ENCODE assay signal across 7 mouse cellular contexts in the genomic region with DNA sequence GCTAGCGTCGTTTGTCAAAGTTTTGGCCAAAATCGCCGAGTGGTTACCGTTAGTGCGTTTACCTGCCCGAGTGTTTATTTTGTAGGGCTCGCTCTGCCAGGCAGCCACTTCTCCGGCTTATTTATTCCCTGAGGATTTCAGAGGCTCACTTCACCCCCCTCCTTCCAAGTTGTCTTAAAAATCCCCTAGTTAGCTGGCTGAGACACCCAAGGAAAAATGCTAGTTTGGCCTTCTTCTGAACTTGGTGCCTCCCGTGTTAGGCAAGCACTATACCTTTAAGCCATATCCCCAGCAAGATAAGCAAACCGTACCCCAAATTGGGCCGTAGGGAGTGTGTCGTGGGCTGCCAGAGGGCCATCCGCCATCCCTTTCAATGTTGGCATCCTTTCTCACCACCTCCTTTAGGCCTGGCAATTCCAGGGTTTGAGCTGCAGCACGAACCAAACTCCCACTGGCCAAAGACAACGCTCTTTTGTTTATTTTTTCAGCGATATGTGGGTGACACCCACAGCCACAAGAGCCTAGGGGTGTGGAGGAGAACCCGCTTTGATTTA. TPM values are rescaled to one million over a fixed set of nuclear protein-coding genes. Genes with fewer than 3 reads are reported as not detected.
DNase-seq lines count a peak whose midpoint lies in the region; ATAC-seq and TF ChIP-seq lines count a peak whose summit lies in the region.

No protein-coding gene starts in this region.

- peak overlapping the region; percentile 99 for H3K9ac ChIP-seq in heart, embryonic 12.5 days

- H3K79me2 ChIP-seq in C2C12 (ENCODE audit: control insufficient read depth, insufficient read depth): peaks cover 31% of the 10 kb centered on the region

- no peak overlapping the region for H3K27ac ChIP-seq in heart, embryonic 12.5 days (ENCODE audit: poor library complexity, severe bottlenecking)

- H3K79me3 ChIP-seq in C2C12 (ENCODE audit: low read depth): peaks cover 14% of the 10 kb centered on the region

- H3K4me1 ChIP-seq in heart, embryonic 12.5 days (replicated peaks): peaks cover 18% of the 10 kb centered on the region
- H3K4me1 ChIP-seq in megakaryocyte, embryonic 14.5 days: peaks cover 47% of the 10 kb centered on the region

- peak; percentile 49 for ATAC-seq in heart, embryonic 12.5 days (ENCODE audit: insufficient number of reproducible peaks, low FRiP score)

- 4% methylated on average over 18 of the region's 18 CpGs for WGBS in heart, embryonic 12.5 days

- no peaks in the 10 kb centered on the region for H3K9me3 ChIP-seq in heart, embryonic 12.5 days (replicated peaks)
- no peaks in the 10 kb centered on the region for H3K9me3 ChIP-seq in megakaryocyte, embryonic 14.5 days

- peak overlapping the region; percentile 58 for H3ac ChIP-seq in C2C12 (ENCODE audit: control insufficient read depth, insufficient read length, low read depth)

- peak; percentile 18 for DNase-seq in 3134 (ENCODE audit: extremely low read depth, insufficient read length, low spot score)
- peak; percentile 29 to 50 for DNase-seq in cerebellum, postnatal 36 days
- DNase-seq in layer of hippocampus, postnatal 36 days: peak; percentile 11 to 22
- no peak for DNase-seq in B cell, adult 2 months

- TF ChIP-seq CTCF in C2C12 (IDR thresholded peaks at IDR 0.05; ENCODE audit: control insufficient read depth, insufficient read depth, insufficient read length): no peak

- no peaks in the 10 kb centered on the region for H3K27me3 ChIP-seq in C2C12 (ENCODE audit: control insufficient read depth, insufficient read depth, insufficient read length)
- H3K27me3 ChIP-seq in heart, embryonic 12.5 days (replicated peaks): peaks cover 9% of the 10 kb centered on the region
- peaks cover 7% of the 10 kb centered on the region for H3K27me3 ChIP-seq in megakaryocyte, embryonic 14.5 days (replicated peaks)

- no peaks in the 10 kb centered on the region for H3K36me3 ChIP-seq in C2C12 (ENCODE audit: control insufficient read depth, insufficient read depth)
- H3K36me3 ChIP-seq in heart, embryonic 12.5 days: peaks cover 8% of the 10 kb centered on the region; the same call in 1 of the 2 replicates
- peaks cover 10% of the 10 kb centered on the region for H3K36me3 ChIP-seq in megakaryocyte, embryonic 14.5 days (replicated peaks; ENCODE audit: low read length)

- H3K4me3 ChIP-seq in C2C12 (ENCODE audit: insufficient read depth, poor library complexity, severe bottlenecking): peak overlapping the region; percentile 93
- peak overlapping the region; percentile 86 for H3K4me3 ChIP-seq in heart, embryonic 12.5 days
- peak overlapping the region; percentile 99 for H3K4me3 ChIP-seq in megakaryocyte, embryonic 14.5 days (replicated peaks)

- peak overlapping the region; percentile 82 for H3K4me2 ChIP-seq in heart, embryonic 12.5 days

TF ChIP-seq in C2C12, 6 proteins besides CTCF, POLR2A, EP300 and RAD21:
- TF ChIP-seq MYOG (IDR thresholded peaks at IDR 0.05; ENCODE audit: control insufficient read depth, extremely low read depth, insufficient read length) (no peak), MAX (IDR thresholded peaks at IDR 0.05) (no peak), FOSL1 (IDR thresholded peaks at IDR 0.05; ENCODE audit: insufficient read depth, low read length, poor library complexity, severe bottlenecking) (no peak), USF1 (IDR thresholded peaks at IDR 0.05; ENCODE audit: low read depth) (no peak), MYOD1 (IDR thresholded peaks at IDR 0.05; ENCODE audit: control insufficient read depth, insufficient read length, low read depth) (no peak), CEBPB (IDR thresholded peaks at IDR 0.05; ENCODE audit: low read depth) (no peak)

RNA-seq across cellular contexts. Expression of a gene that starts 0.4 kb away (rescaled TPM):
- 0.11 TPM for polyA plus RNA-seq in C2C12 (2012; fragmentation: generic; extraction: Trizol)
- polyA plus RNA-seq in heart, embryonic 12.5 days (2016; fragmentation: Nextera tagmentation; extraction: Ambion mirVana): 0.11 and 0.15 TPM in 2 replicates
- total RNA-seq in layer of hippocampus, postnatal 36 days (2021): not detected
- polyA plus RNA-seq in megakaryocyte, embryonic 14.5 days (2012; ENCODE audit: insufficient read depth, low replicate concordance): 3.7 TPM in 1 of 2 replicates, not detected in the other

RNA-seq across cellular contexts. Expression of a gene that starts 0.5 kb away (rescaled TPM):
- polyA plus RNA-seq in C2C12 (2012; fragmentation: generic; extraction: Trizol): 147 TPM
- 420 and 425 TPM in 2 replicates for polyA plus RNA-seq in heart, embryonic 12.5 days (2016; fragmentation: Nextera tagmentation; extraction: Ambion mirVana)
- 100 to 1,000 TPM; 191 to 202 TPM for total RNA-seq in layer of hippocampus, postnatal 36 days (2021)
- polyA plus RNA-seq in megakaryocyte, embryonic 14.5 days (2012; ENCODE audit: insufficient read depth, low replicate concordance): 22.4 and 93.6 TPM in 2 replicates

RNA-seq across cellular contexts. Expression of a gene that starts 37.2 kb away (rescaled TPM):
- polyA plus RNA-seq in C2C12 (2012; fragmentation: generic; extraction: Trizol): 0.39 TPM
- polyA plus RNA-seq in heart, embryonic 12.5 days (2016; fragmentation: Nextera tagmentation; extraction: Ambion mirVana): 2.9 and 3.5 TPM in 2 replicates
- total RNA-seq in layer of hippocampus, postnatal 36 days (2021): 1 to 10 TPM in 1 of 2 experiments, under 1 TPM in 1; 0.92 to 1.8 TPM
- polyA plus RNA-seq in megakaryocyte, embryonic 14.5 days (2012; ENCODE audit: insufficient read depth, low replicate concordance): not detected in 2 replicates

RNA-seq across cellular contexts. Expression of a gene that starts 45.2 kb away (rescaled TPM):
- polyA plus RNA-seq in C2C12 (2012; fragmentation: generic; extraction: Trizol): 0.13 TPM
- polyA plus RNA-seq in heart, embryonic 12.5 days (2016; fragmentation: Nextera tagmentation; extraction: Ambion mirVana): 32.7 and 33.4 TPM in 2 replicates
- total RNA-seq in layer of hippocampus, postnatal 36 days (2021): 10 to 100 TPM; 39.4 to 42.3 TPM
- polyA plus RNA-seq in megakaryocyte, embryonic 14.5 days (2012; ENCODE audit: insufficient read depth, low replicate concordance): 28.3 and 28.5 TPM in 2 replicates

Comparison
In these comparisons a context has a peak if more than half of its experiments do, and no peak if none do; other contexts are left out.
1. DNase-seq: peak in 3134 (single experiment), cerebellum, postnatal 36 days (2 of 2) and layer of hippocampus, postnatal 36 days (2 of 2); none in B cell, adult 2 months (0 of 2).
2. Peak in every context shown above with its lines, with median percentiles within 50 percentile points of each other: H3K4me3 ChIP-seq.